Mouse (Mus musculus) MN1 (cell line): ENCODE measurements around the gene Dnajb8.

Experiments
- DNase-seq: peaks from one replicate; pipeline ENCODE4 v3.0.0-alpha.2; 2016; ENCODE audit warnings: low spot score

Dnajb8 gene

GRCm38 (mm10) chr6:88221968-88222367, at the start of gene Dnajb8:
Gene Dnajb8, plus strand, starts transcription at chr6:88222268.
- no peak for DNase-seq

- DNase-seq = no peak
Observed at GRCm38 (mm10) chr6:88174191-88174590, 47.9 kb upstream of the Dnajb8 start.

GRCm38 (mm10) chr6:88174676-88175075, 47.4 kb upstream of the Dnajb8 start:
- no peak for DNase-seq

DNA sequence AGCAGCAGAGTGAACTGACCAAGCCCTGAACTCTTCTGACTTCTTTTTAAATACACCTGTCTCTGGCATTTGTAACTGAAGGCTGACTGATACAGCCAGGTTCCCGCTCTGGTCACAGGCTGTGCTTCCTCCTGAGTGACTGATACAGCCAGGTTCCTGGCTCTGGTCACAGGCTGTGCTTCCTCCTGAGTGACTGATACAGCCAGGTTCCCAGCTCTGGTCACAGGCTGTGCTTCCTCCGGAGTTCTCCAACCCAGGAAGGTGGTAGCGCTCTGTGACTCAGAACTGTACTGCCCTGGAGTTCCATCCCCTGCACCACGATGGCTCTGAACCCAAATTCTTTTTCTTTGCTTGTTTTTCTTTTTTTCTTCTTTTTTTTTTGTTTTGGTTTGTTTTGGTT, 37.4 kb upstream of the Dnajb8 start:
- no peak for DNase-seq

GRCm38 (mm10) chr6:88188148-88188547, 33.9 kb upstream of the Dnajb8 start:
- no peak for DNase-seq

- DNase-seq = peak; percentile 97
Observed at GRCm38 (mm10) chr6:88189312-88190042, 32.6 kb upstream of the Dnajb8 start.

GRCm38 (mm10) chr6:88190043-88190309, 32.1 kb upstream of the Dnajb8 start:
- no peak for DNase-seq

- DNase-seq = peak; percentile 60
Observed at GRCm38 (mm10) chr6:88190310-88191023, 31.6 kb upstream of the Dnajb8 start.

DNA sequence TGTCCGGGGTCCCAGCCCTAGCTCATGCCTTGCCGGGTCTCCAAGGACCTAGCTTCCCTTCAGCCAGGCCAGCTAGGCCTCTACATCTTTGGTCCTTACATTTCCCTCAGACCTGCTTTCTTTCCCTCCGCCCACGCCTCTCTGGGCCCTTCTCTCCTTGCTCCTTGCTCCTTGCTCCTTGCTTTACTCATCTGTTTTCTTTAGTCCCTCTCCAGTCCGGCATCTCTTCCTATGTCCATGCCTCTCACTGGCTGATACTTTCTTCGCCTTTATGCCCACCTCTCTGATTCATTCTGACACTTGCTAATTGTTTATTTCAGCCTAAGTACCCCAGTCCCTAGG, 31.1 kb upstream of the Dnajb8 start:
- peak; percentile 54 for DNase-seq

DNA sequence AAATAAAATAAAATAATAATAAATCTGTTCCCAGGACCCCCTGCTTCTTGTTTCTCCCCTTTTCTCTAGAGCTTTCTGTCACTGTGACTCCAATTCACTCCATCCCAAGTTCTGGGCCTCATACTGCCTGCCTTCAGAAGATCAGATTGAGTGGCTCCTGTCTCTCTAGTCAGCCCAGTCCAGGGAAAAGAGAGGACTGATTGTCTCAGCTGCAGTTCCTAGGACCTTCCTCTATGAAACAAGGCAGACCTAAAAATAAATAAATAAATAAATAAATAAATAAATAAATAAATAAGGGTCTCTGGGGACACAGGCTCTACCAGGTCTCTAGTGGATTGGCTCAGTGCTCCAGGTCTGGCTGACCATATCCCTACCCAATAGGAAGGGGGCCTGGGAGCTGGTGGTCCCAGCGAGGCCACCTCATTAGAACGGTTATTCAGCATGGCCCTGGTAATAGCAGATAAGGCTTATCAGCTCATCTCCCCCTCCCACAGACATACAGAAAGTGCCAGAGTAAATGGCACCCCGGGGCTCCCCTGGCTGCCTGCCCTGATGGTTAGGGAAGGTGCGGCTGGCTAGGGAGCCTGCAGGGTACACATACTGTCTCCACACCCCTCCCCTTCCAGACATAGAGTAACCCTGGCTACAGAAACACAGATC, 30.5 kb upstream of the Dnajb8 start:
- peak; percentile 50 for DNase-seq

DNA sequence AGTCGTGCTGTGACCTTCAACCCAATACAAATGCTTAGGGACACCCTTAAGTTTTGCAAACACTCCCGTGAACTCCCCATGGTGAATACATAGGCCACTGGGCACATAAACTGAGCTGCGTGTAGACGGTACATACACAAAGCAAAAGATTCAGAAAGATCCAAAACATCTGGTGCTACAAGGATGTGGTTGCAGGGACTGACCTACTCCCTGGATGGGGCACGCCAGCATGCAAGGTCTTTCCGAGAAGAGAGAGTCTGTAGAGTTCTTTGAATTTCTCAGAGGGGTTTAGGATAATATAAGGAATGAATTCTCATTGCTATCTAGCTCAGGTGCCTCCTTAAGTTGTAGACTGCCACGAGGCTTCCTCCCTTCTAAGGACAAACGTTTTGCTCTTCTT, 29.3 kb upstream of the Dnajb8 start:
- peak; percentile 22 for DNase-seq

- DNase-seq = peak; percentile 86
Observed at GRCm38 (mm10) chr6:88193433-88194052, 28.5 kb upstream of the Dnajb8 start, which contains the start of gene Gata2. Gene Gata2, plus strand, starts transcription at chr6:88193891.

- peak; percentile 66 for DNase-seq
Observed at GRCm38 (mm10) chr6:88194053-88194977, 27.8 kb upstream of the Dnajb8 start.

DNA sequence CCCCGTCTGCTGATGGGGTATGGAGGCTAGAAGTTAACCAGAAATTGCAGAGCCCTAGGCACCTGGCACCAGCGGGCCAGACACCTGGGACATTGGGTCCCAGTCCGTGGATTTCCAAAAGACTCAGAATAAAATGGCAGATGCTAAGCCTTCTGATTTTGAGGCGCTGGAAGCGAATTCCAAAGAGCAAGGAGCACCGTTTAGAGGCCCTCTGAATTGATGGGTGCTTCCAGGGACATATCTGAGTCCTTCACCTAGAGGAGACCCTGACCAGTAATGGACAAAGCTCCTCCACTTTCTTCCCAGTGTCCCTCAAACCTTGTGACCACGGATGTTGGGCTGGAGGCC, 27.1 kb upstream of the Dnajb8 start:
- DNase-seq = no peak

DNA sequence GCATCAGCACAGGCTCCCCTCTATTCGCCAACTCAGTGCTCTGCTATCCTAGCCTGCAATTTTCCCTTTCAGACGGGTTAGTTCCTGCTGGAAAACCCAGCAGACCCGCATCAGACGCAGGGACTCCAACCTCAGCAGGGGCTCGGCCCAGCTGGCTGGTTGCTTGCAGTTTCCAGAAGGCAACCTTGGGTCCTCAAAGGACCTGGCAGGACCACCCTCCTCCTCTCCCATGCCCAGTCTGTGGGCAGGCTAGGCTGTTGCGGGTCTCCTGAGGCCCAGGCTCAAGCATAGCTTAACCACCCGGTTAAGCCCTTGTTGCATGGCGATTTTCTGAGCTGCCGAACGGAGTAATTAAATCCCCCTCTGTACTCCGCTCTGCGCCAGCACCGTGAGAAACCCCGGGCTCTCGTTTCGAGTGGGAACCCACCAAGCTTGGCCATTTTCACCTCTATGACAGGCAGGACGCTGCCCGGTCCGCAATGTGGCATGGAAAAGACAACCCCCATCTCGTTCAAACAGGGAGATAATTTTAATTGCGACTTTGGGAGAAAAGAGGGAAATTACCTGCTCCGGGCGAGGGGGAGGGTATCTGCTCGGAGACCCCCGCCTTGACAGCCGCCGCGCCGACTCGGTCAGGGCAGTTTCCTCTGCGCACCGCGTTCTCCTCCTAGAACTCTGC, 25.9 kb upstream of the Dnajb8 start:
- peak; percentile 31 for DNase-seq

GRCm38 (mm10) chr6:88196733-88197312, 25.2 kb upstream of the Dnajb8 start:
- DNase-seq = peak; percentile 38

- DNase-seq = peak; percentile 46
Observed at GRCm38 (mm10) chr6:88197313-88198069, 24.6 kb upstream of the Dnajb8 start.

GRCm38 (mm10) chr6:88198070-88198940, 23.8 kb upstream of the Dnajb8 start:
- DNase-seq = peak; percentile 94
